ENCODE assay signal across 23 mouse cellular contexts in genomic region chr14:98898876-98899275, GRCm38 (mm10).
"Had no signal": no experiment of that assay in that cellular context is flagged by ENCODE, and none has a peak within 500 bp of the region (broad histone marks: within the 10 kb centered on the region; RNA-seq: fewer than 3 reads in every experiment).

No protein-coding gene starts in this region.

- H3K27me3 ChIP-seq: limb, embryonic 13.5 days; liver, embryonic 12.5 days; liver, embryonic 15.5 days; lung, embryonic 15.5 days; megakaryocyte, embryonic 14.5 days; neural tube, embryonic 12.5 days; neural tube, embryonic 15.5 days had no signal

- DNase-seq: kidney, adult 8-10 months; kidney, postnatal 25 days; liver; lung, adult 18-20 months; lung, postnatal 10 days; lung, postnatal 36 days; midbrain, embryonic 14.5 days; right cerebral cortex, adult 18-20 months; right cerebral cortex, postnatal 14 days; right cerebral cortex, postnatal 4 days; thymus, adult 2 months; thymus, postnatal 14 days; thymus, postnatal 4 days had no signal

- H3K9ac ChIP-seq: limb, embryonic 13.5 days; liver, embryonic 12.5 days; liver, embryonic 15.5 days; lung, embryonic 15.5 days; neural tube, embryonic 12.5 days; neural tube, embryonic 15.5 days had no signal

- H3K36me3 ChIP-seq: limb, embryonic 13.5 days; liver, embryonic 12.5 days; liver, embryonic 15.5 days; lung, embryonic 15.5 days; midbrain, embryonic 10.5 days; neural tube, embryonic 12.5 days; neural tube, embryonic 15.5 days had no signal

- H3K4me1 ChIP-seq: limb, embryonic 13.5 days; liver, embryonic 12.5 days; liver, embryonic 15.5 days; lung, embryonic 15.5 days; midbrain, embryonic 10.5 days; neural tube, embryonic 12.5 days; neural tube, embryonic 15.5 days had no signal

- H3K9me3 ChIP-seq: limb, embryonic 13.5 days; liver, embryonic 12.5 days; liver, embryonic 15.5 days; lung, embryonic 15.5 days; midbrain, embryonic 10.5 days; neural tube, embryonic 12.5 days; neural tube, embryonic 15.5 days had no signal

- ATAC-seq: liver, embryonic 12.5 days had no signal

- H3K4me3 ChIP-seq: layer of hippocampus, adult 2 months; limb, embryonic 13.5 days; liver, embryonic 12.5 days; liver, embryonic 15.5 days; lung, embryonic 15.5 days; megakaryocyte, embryonic 14.5 days; midbrain, embryonic 10.5 days; neural tube, embryonic 12.5 days; neural tube, embryonic 15.5 days had no signal

- H3K4me2 ChIP-seq: limb, embryonic 13.5 days; liver, embryonic 12.5 days; liver, embryonic 15.5 days; lung, embryonic 15.5 days; neural tube, embryonic 12.5 days; neural tube, embryonic 15.5 days had no signal

- H3K27ac ChIP-seq: layer of hippocampus, adult 2 months; limb, embryonic 13.5 days; liver, embryonic 12.5 days; liver, embryonic 15.5 days; lung, embryonic 15.5 days; midbrain, embryonic 10.5 days; neural tube, embryonic 12.5 days; neural tube, embryonic 15.5 days; stomach, postnatal 0 days had no signal
